Mouse (Mus musculus) thymus, postnatal 36 days (tissue): ENCODE measurements around the gene Klhl29.
A peak's percentile ranks its signal among the peaks of the same experiment; 100 is the strongest.

Source experiments
- DNase-seq, 2 experiments: peaks; one replicate each; pipeline ENCODE4 v3.0.0; 2022; ENCODE audit warnings: mixed read lengths in 2 of 2

Klhl29 gene

DNA sequence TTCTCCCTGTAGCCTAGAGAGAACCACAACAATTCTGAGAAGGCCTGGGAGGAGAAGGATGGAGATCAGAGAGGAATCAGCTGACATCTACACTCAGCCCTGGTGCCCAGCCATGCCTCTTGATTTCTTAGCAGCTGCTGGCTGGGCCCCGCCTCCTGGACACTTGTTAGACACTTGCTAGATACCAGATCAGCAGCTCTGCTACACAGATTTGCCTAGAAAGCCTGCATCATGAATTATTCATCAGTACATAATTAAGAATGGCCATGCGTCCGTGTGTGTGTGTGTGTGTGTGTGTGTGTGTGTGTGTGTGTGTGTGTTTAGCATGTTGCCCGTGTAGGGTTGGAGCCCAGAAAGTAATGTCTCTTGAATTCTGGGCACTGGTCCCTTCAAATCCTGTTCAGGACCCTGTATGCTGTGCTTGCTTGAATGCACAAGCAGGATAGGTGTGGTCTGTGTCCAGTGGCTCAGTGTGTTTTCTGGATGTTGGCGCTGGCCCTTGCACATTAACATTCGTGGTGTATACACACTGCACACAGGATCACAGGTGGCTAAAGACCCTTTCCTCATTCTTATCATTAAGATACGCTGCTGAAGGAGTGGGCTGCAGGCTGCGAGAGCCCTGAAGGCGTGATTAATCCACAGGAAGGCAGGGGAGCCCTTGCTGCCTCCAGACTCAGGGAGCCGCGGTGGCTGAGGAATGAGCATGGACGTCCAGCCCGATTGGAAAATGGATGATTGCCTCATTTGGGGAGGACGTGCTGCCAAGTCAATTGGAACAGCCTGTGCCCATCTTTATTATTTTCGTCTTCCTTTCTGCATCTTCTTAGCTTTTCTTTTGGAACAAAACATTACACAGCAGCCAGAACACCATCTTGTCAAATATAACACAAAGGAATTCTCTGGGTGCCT is 159.4 kb downstream of the Klhl29 start:
- DNase-seq = no peak

DNA sequence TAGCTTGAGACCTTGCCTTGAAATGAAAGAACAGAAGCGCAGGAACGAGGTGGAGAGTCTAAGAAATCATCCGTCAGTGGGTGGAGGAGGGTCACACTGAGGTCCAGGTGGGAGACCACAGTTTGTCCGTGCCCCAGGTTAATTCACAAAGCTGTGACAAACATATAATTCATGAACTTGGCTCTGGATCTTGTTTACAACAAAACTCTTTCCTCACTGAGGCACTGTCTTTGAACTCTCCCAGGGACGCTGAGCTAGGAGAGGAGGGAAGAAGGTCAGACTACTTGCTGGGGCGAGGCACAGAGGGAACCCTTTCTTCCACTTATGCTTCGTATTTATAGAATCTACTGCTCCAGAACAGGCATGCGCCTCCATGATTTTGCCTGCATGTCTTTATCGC is 161.2 kb downstream of the Klhl29 start:
- no peak for DNase-seq

DNA sequence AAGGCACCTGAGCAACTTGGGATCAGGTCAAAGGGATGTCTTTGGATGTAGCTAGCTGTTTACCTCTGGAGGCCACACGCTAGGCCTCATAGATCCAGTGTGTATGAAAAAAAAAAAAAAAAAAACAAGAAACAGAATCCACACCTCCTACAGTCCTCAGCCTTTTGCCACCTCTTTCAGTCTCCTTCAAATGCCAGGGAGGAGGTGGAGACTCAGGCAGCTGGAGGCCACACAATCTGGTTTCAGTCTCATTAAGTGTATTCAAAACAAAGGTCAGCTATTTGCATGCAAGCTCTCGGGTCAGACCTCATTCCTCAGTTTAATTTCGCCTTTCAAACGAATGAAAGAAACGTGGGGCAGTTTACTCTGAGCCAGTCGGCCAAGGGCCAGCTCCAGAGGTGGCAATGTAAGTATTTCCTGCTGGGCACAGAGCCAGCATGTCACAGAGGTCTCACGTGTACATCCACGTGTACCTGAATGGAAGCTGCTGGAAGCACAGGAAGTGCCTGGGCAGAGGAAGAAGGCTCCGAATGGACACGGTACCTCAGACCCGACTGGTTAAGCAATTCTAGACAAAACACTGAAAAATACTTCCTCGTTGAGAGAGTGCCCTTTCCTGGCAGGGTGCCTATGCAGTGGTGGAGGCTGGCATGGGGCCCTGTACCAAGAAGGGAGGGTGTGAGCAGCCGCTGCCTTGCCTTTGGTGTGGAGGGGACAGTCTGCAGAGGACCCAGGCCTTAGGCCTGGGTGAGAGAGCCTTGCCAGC is 162.0 kb downstream of the Klhl29 start:
- no peak for DNase-seq

DNA sequence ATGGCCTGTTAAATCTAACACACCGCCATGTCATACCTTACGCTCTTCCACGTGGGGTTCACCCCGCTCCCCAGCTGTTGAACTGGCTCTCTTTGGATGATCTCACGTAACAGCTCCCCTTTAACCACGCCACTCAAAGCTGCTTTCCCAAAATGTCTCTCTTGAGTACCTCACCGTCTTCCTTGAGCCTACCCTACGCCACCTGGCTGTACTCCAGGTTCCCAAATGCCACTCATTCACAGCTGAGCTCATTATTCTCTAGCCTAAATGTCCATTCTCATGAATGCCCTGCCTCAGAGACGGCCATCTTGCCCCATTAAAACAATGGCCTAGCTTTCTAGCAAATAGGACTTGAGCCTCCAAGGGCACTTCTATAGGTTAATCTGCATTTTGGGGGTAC is 163.6 kb downstream of the Klhl29 start:
- DNase-seq = no peak

DNA sequence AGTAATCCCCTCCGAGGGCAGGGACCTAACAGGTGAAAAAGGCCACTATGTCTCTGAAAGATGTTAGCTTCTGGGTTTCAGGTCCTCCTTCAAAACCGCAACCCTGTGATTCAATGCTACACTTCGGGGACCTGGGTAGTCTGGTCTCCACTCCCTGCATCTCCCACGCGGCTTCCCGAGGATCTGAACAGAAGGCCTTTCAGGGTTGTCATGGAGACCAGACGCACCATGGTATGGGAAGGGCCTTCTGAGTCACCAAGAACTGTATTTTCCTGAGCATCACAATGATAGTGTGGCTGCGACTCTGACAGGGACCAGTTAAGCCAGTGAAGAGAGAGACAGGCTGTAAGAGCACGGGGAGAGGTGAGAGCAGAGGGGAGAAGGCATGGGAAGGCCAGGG is 164.7 kb downstream of the Klhl29 start:
- DNase-seq = no peak

DNA sequence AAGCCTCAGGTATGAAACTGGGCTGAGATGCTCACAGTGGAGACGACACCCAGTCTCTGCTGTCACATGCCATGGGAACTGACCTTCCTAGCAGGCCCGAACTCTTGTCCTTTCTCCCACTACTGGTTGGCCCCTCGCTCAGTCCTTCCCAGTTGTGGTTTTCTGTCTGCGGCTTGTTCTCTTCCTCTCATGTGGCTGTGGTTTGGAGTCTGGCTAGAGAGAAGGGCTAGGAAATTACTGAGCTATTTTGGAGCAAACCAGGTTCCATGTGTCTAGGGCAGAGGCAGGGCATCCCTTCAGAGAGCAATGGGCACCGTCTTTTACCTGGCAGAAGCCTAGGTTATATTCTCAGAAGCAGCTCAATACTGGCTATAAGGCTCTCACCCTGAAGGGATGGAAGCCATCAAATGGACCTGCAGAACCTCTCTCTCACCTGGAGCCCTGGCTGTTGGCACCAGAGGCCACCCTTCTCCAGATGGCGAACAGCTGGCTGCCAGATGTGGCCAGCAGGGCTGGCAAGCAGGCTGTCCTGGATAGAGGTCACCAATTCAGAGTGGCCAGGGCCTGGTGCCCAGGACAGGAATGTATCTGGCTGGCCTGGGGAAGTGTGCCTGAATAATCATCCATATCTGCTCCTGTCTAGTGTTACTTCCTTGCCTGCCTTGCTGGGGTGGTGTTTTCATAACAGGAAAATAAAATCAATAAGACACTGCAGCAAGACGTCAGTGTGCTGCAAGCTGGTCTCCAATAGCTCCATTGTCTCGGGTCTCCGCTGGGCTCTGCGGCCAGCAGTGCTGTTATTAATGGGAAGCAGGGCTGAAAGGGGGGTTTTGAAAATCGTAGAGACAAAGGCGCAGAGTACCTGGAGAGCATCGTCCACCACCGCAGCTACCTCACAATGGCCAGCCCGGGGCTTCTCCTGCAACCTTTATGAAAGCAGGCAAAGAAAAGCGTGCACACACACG is 167.3 kb downstream of the Klhl29 start:
- DNase-seq = no peak

DNA sequence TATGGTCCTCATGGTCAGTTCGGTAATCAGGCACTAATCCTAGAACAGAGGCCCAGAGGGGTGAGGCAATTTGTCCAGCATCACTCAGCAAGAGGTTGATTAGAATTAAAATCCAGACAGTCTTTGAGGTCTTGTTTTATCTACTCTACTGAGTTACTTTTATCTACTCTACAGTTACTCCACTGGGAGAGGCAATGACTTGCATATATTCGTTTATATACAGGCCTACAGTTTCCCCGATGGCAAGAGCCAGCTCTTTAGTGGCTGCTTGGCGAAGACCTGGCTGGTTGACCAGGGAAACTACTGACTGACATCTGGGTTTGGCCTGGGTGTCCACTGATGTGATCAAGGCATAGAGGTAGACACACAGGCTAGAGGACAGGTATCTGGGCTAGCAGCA is 168.3 kb downstream of the Klhl29 start:
- DNase-seq = no peak

DNA sequence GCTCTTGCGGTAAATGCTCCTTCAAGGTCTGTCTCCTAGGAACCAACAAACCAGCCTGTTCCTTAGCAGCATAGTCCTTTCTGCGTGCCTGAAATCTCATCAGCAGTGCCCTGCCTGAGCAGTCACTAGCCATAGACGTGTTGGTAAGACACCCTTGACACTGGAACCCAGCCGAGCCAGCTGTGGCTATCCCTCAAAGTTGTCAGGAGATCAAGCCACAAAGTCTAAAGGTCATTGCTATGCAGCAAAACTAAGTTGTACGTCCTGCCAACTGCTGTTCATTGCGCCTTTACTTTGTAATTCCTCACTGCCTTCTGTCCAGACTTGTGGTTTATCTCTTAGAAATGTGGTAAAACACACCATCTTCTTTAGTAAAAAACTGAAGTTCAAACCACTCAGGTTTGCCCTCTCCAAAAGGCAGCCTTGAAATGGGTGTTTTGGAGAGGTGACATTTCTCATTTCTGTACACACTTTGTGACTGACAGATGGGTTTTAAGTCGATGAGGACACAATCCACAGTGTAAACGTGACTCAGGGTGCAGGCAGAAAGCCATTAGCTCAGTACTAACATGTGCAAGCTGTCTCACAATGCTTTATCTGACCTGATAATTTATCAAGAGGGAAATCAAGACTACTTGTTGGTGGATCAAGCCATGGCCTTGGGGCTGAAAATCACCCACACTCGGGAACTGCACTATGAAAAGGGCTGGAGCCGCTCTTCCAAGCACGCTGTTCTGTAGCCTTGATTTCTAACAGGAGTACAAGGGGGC is 171.2 kb downstream of the Klhl29 start:
- no peak for DNase-seq

DNA sequence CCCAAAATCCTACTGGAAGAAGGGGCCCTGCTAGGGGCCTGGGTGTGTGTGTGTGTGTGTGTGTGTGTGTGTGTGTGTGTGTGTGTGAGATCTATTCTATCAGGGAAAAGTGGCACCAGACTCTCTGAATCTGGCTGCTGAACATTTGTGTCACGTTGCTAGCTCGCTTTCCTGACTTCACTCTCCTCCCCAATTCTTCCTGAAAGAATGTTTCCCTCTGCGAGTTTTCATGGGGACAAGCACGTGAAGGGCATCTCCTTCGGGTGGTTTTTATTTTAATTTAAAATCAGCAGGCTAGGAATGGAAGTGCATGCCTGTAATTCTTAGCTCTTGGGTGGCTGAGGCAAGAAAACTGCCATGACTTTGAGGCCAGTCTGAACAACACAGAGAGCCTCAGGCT is 172.1 kb downstream of the Klhl29 start:
- no peak for DNase-seq

DNA sequence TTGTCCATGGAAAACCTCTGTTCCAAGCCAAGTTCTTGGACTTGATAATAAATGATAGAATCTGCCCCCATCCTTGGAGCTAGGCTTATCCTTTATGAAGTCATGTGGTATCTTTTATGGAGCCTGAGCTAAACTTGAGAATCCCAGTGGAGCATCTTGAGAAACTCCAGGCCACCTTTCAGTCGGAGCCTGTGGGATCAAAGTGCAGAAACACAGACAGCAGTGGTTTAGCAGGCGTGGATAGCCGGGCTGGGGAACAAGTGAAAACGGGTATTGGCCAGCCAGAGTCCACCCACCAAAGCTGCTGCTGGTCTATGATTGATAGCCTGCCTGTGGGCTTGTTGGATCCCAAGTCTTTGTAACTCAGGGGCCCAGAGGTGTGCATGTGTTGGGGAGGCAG is 177.2 kb downstream of the Klhl29 start:
- no peak for DNase-seq

DNA sequence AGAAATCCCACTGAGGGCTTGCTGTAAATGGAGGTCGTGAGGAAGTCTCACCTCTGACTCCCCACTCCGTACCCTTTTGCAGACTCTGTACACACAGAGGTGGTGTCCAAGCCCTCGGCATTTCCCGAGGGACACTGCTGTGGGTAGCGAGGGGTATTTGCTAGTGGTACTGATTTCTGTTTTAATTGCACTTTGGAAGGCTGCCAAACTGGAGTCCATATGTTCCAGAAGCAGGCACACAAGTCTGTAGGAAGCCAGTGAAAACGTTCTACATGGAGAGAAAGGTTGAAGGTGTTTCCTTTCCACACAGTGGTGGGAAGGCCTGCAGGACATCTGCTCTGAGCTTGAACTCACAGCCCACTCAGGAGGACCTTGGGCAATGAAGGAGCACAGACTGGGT is 181.3 kb downstream of the Klhl29 start:
- no peak for DNase-seq

DNA sequence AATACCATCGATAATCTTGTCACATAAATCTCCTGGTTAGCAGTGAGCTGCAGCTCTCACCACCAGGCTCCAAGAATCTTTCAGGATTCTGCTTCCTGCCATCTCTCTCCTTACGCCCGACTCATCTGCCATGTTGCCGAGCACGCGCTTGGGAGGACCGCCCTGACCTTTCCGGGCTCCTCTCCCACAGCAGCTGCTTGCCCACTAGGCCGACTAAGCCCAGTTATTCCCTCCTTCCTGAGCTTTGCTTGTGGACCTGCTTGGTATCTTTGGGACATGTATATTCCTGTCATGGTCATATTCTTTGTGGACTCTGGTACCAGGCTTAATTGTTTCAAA is 183.1 kb downstream of the Klhl29 start:
- no peak for DNase-seq

DNA sequence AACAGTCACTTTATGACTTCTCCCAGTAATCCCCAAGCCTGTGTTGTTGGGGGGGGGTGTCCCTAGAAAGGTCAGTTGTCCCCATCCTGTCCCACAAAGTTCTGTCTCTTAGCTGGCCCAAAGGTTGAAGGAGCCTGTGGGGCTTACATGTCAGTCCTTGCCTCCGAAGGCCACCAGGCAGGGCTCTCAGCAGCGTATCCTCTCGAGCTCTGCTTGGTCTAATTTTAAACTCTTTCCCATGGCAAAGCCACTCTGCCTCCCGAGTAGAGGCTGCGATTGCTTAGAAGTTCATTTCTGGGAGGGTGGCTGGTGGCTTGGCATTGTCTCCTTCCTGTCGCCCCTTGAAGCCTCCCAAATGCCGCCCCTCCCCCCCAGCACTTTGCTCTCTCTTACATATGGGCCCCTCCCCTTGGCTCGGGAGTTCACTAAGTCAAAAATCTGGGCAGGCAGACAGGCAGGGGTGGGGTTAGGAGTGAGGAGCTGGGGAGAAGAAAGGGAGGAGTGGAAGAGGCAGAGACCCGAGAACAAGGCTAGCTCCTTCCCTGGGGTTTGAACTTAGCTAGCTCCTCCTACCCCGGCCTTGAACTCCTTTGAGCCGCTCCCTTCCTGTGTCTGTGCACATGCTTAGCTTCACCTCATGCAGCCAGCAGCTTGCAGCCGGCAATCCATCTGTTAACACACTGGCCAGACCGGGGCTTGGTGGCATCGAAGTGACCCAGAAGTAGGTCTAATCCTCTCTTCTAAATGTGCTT is 183.7 kb downstream of the Klhl29 start:
- peak; percentile 3 to 13 for DNase-seq

DNA sequence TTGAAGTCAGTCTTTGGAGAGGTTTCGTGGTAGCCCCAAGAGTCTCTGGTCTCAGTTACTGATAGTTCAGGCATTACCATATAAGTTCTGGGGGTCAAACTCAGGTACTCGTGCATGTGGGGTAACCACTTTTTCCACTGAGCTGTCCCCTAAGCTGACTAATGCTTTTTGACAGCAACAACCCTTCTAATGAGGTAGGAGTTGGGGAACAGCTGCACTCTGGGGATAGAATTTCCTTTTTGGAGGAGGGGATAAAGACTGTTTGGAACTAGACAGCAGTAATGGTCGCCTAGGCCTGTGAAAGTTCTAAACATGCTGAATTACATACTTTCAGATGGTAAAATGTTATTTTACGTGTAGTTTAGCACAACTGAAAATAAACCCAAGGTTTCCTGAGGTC is 184.3 kb downstream of the Klhl29 start:
- DNase-seq = no peak

DNA sequence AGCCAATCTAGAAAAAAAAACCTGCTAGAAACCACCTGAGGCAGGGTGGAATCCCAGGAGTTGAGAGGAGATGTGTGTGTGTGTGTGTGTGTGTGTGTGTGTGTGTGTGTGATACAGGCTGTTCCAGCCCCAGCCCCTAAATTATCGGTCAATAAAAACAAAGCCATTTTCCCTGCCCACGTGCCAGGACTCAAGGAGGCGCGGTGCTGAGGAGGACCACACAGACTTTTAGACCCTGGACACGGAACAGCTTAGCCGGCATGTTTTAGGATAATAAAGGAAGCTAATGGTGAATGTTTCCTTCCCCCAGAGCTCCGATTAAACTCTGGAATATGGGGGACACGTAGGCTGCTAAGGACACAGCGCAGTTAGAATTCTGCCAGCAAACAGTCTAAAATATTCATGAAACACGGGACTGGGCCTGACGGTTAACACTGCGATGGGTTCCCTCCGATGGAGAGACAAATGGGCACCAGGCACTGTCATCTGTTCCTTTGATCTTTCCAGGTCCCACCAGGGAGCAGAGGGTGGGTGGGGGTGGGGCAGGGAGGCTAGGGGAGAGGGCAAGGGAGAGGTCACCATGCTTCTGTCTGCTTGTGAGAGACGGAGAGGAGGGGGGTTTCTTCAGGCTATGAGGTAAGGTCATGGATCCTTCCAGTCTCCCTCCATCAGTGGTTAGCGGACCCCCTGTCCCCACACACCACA is 185.9 kb downstream of the Klhl29 start:
- DNase-seq = no peak

DNA sequence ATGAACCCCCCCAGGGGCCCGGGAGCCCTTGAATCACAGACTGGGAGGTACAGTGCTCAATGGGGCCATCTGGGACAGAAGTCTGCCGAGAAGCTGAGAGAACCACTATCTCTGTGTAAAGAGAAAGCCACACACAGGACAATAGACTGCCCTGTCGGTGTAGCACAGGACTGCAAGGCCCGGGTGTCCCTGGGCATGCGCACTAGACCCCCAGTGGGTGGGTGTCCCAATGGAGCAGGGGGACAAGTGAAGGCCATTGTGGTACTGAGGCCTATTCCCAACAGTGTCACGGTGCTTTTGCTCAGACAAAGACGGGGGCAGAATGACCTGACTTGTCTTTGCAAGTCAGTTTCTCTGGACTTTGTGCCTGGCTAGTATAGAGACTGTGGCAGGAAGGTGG is 186.6 kb downstream of the Klhl29 start:
- no peak for DNase-seq

DNA sequence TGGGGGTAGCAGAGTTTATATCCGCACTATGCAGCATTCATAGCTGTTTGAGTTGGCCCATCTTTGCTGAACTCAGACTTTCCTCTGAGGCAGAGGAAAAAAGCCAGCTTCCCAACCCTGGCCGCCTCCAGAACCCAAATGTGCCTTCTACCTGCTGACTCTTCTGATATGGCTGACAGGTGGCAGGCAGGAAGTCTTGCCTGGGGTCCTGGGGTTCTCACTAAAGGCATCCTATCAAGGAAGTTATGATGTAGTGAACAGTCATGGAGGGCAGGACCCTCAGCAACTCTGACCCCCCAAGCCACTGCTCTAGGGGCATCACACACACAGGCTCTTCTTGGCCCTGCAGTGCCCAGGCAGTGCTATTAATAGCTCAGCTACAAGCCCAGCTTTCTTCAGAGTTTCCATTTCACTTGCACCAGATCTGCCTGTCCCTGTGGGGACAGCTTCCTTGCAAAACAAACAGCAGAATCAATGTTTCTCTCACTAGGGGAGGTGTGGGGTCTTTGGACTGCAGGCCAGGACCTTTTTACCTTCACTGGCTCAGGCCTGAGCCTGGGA is 187.6 kb downstream of the Klhl29 start:
- no peak for DNase-seq

DNA sequence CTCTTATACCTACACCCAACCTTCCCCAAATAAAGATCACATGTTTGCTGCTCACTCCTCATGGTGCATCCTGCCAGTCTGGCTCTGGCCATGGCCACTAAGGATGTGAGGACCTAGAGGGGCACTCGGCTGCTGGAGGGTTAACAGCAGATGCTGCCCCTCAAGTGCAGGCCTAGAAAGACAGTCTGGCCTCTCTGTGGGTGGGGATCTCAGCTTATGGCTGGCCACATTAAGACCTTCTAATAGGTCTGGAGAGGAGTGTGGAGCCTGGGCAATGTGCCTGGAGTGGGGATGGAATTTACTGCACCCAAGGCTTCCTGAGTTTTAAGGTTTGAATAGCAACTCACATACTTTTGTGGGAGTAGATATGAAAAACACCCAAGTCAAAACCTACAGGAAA is 188.8 kb downstream of the Klhl29 start:
- DNase-seq = no peak

DNA sequence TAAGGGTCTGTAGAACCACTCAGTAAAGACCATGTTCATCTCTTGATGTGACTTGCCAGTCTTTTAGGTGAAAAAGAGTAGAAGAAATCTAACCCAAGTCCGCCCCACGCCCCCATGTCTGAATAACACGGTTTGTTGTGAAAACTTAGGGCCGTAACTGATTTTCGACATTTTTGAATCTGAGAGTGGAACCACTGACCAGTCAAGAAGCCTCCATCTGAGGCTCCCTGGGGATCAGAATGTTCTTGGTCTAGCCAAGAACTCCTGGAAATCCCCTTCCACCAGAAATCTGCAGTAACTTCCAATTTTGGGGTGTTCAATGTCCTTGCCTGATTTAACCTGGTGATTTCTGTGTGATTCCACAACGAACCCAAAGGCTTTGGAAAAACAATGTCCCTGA is 189.9 kb downstream of the Klhl29 start:
- DNase-seq = no peak

DNA sequence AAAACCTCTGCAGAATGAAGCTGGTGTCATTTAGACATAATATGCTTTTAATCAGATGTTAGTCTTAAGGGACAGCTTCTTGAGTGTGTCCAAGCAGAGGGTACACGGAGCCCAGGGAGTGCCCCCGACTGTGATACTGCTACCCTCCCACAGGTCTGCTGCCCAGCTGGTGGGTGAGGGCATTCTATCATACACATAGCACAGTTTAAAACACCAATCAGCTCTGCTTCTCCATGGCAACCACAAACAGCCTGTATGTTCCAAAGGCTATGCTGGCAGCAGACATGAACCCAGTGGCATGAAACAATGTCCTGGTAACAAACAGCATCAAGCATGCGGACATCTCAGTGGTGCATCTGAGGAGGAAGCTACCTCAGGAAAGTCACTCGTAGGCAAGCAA is 192.9 kb downstream of the Klhl29 start:
- no peak for DNase-seq

DNA sequence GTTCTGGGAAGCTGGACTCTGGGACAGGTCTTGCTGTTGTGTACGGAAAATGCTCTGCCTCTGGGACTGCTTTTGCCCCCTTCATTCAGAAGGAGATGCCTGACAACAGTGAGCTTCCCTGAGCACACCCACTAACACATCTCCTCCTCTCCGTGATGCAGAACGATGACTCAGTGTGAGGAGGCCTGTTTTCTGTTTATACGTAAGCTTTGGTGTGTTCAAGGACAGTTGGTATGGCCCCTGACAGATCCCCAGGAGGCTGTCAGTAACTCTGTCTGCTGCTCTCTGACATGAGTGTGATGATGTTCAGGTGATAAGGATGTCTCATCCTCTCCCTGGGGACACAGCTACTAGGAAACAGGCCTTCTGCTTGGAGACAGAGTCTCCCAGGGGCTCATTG is 193.3 kb downstream of the Klhl29 start:
- DNase-seq = no peak
